Mouse (Mus musculus) forebrain, embryonic 15.5 days (tissue): ENCODE data around the gene 1700123O20Rik. TPM values are rescaled to one million over a fixed set of nuclear protein-coding genes. Genes with fewer than 3 reads are reported as not detected.

Source experiments
- ATAC-seq: fragments of 200-750 bp; cut with Nextera tagmentation; replicated peaks from 2 replicates; pipeline ENCODE4 v1.8.0; 2017; ENCODE audit warnings: mild to moderate bottlenecking, moderate TSS enrichment, moderate library complexity
- H3K27ac ChIP-seq: fragments of 300-500 bp; sonication (generic); replicated peaks from 2 replicates; pipeline ENCODE4 v1.5.1; 2015; ENCODE audit warnings: mild to moderate bottlenecking, inconsistent platforms
- H3K27me3 ChIP-seq: fragments of 300-500 bp; sonication (generic); 2 replicates; pipeline ENCODE4 v1.6.1; 2015; ENCODE audit warnings: inconsistent platforms
- H3K36me3 ChIP-seq: fragments of 300-500 bp; sonication (generic); 2 replicates; pipeline ENCODE4 v1.6.1; 2015; ENCODE audit warnings: mild to moderate bottlenecking, inconsistent platforms
- H3K4me1 ChIP-seq: fragments of 300-500 bp; sonication (generic); 2 replicates; pipeline ENCODE4 v1.6.1; 2015; ENCODE audit warnings: inconsistent platforms
- H3K4me2 ChIP-seq: fragments of 300-500 bp; sonication (generic); replicated peaks from 2 replicates; pipeline ENCODE4 v1.6.1; 2015; ENCODE audit warnings: mild to moderate bottlenecking, inconsistent platforms
- H3K4me3 ChIP-seq: fragments of 300-500 bp; sonication (generic); 2 replicates; pipeline ENCODE4 v1.5.1; 2015; ENCODE audit warnings: mild to moderate bottlenecking, inconsistent platforms
- H3K9ac ChIP-seq: fragments of 300-500 bp; sonication (generic); replicated peaks from 2 replicates; pipeline ENCODE4 v1.6.1; 2015; ENCODE audit warnings: mild to moderate bottlenecking, inconsistent platforms
- H3K9me3 ChIP-seq: fragments of 300-500 bp; sonication (generic); 2 replicates; pipeline ENCODE4 v1.6.1; 2016; ENCODE audit warnings: inconsistent platforms
- WGBS: fragments of 180-500 bp; shearing (Covaris S2); methylation state at CpG from one replicate; pipeline ENCODE4 v1.1.7; 2015; ENCODE audit warnings: mixed read lengths; 5-methylcytosine and 5-hydroxymethylcytosine counted together
- polyA plus RNA-seq: library from polyadenylated mRNA; unstranded; fragments of >200 nt; fragmentation: Nextera tagmentation; extraction: Ambion mirVana; gene quantifications from 2 replicates; pipeline ENCODE4 v1.2.1, GENCODE M21; 2015

The 1700123O20Rik gene
- polyA plus RNA-seq, 1 experiment from 2014 or later: 71.6 TPM

GRCm38 (mm10) chr14:54686522-54687143 lies 617 bp downstream of the 1700123O20Rik start, which contains the start of gene Acin1:
TSS of gene Acin1 (minus strand) at chr14:54686931.
- WGBS: under 1% methylated on average over 44 of the region's 44 CpGs
- H3K4me1 ChIP-seq: peaks cover 37% of the 10 kb centered on the region
- H3K27me3 ChIP-seq: no peaks in the 10 kb centered on the region
- H3K4me3 ChIP-seq: peak within 1 kb of the TSS; percentile 83
- H3K9me3 ChIP-seq: no peaks in the 10 kb centered on the region
- peak within 1 kb of the TSS; percentile 96 for H3K9ac ChIP-seq
- peak; percentile 98 for ATAC-seq
- H3K4me2 ChIP-seq: peak within 1 kb of the TSS; percentile 80
- peaks cover 34% of the 10 kb centered on the region for H3K36me3 ChIP-seq
- peak within 1 kb of the TSS; percentile 94 for H3K27ac ChIP-seq

- H3K4me3 ChIP-seq: peak overlapping the region; percentile 83
- 8% methylated on average over 8 of the region's 8 CpGs for WGBS
- peak overlapping the region; percentile 64 for H3K9ac ChIP-seq
- H3K4me2 ChIP-seq: peak overlapping the region; percentile 67
- peaks cover 37% of the 10 kb centered on the region for H3K4me1 ChIP-seq
- no peaks in the 10 kb centered on the region for H3K9me3 ChIP-seq
- no peaks in the 10 kb centered on the region for H3K27me3 ChIP-seq
- H3K36me3 ChIP-seq: peaks cover 28% of the 10 kb centered on the region
- H3K27ac ChIP-seq: peak overlapping the region; percentile 67
- ATAC-seq: no peak
Observed at GRCm38 (mm10) chr14:54687251-54687650, 1.2 kb downstream of the 1700123O20Rik start.

- Histone ChIP-seq H3K4me1 (no peaks in the 10 kb centered on the region), H3K4me3 (no peak overlapping the region), H3K27ac (no peak overlapping the region), H3K9me3 (no peaks in the 10 kb centered on the region), H3K36me3 (peaks cover 23% of the 10 kb centered on the region), H3K4me2 (no peak overlapping the region), H3K9ac (no peak overlapping the region), H3K27me3 (no peaks in the 10 kb centered on the region)
- 87% methylated on average over 6 of the region's 6 CpGs for WGBS
- ATAC-seq: no peak
Observed at GRCm38 (mm10) chr14:54695042-54695441, 9.0 kb downstream of the 1700123O20Rik start.

GRCm38 (mm10) chr14:54696752-54697151 lies 10.7 kb downstream of the 1700123O20Rik start:
- Histone ChIP-seq H3K9me3 (no peaks in the 10 kb centered on the region), H3K9ac (no peak overlapping the region), H3K27me3 (no peaks in the 10 kb centered on the region), H3K4me2 (no peak overlapping the region), H3K36me3 (0 out of 2 replicates have a peak, but pooled peaks cover 13% of the 10 kb centered on the region), H3K27ac (no peak overlapping the region), H3K4me1 (no peaks in the 10 kb centered on the region), H3K4me3 (no peak overlapping the region)
- no peak for ATAC-seq
- WGBS: 91% methylated on average over 4 of the region's 4 CpGs

GRCm38 (mm10) chr14:54698733-54699132 lies 12.7 kb downstream of the 1700123O20Rik start, which contains the start of gene Gm29776:
TSS of gene Gm29776 (minus strand) at chr14:54698833.
- Histone ChIP-seq H3K9me3 (no peaks in the 10 kb centered on the region), H3K4me2 (no peak within 1 kb of the TSS), H3K27me3 (no peaks in the 10 kb centered on the region), H3K27ac (no peak within 1 kb of the TSS), H3K4me1 (no peaks in the 10 kb centered on the region), H3K36me3 (0 out of 2 replicates have a peak, but pooled peaks cover 2% of the 10 kb centered on the region), H3K9ac (no peak within 1 kb of the TSS), H3K4me3 (no peak within 1 kb of the TSS)
- no peak for ATAC-seq
- WGBS: 71% methylated on average over 4 of the region's 4 CpGs

GRCm38 (mm10) chr14:54699586-54699985 lies 13.6 kb downstream of the 1700123O20Rik start:
- Histone ChIP-seq H3K9me3 (no peaks in the 10 kb centered on the region), H3K4me3 (no peak overlapping the region), H3K4me2 (no peak overlapping the region), H3K27ac (no peak overlapping the region), H3K36me3 (no peaks in the 10 kb centered on the region), H3K9ac (no peak overlapping the region), H3K4me1 (no peaks in the 10 kb centered on the region), H3K27me3 (no peaks in the 10 kb centered on the region)
- ATAC-seq: no peak
- WGBS: 54% methylated on average over 3 of the region's 3 CpGs

GRCm38 (mm10) chr14:54701298-54701697 lies 15.3 kb downstream of the 1700123O20Rik start:
- 17% methylated on average over 6 of the region's 6 CpGs for WGBS
- Histone ChIP-seq H3K27me3 (no peaks in the 10 kb centered on the region), H3K4me3 (no peak overlapping the region), H3K9ac (no peak overlapping the region), H3K27ac (no peak overlapping the region), H3K4me1 (no peaks in the 10 kb centered on the region), H3K4me2 (no peak overlapping the region), H3K36me3 (no peaks in the 10 kb centered on the region), H3K9me3 (no peaks in the 10 kb centered on the region)
- 0 out of 2 replicates have a peak, but pooled peaks have one; percentile 19 for ATAC-seq

GRCm38 (mm10) chr14:54703207-54703606 lies 17.2 kb downstream of the 1700123O20Rik start:
- 67% methylated on average over 10 of the region's 10 CpGs for WGBS
- no peak overlapping the region for H3K9ac ChIP-seq
- no peak for ATAC-seq
- no peaks in the 10 kb centered on the region for H3K36me3 ChIP-seq
- H3K27ac ChIP-seq: no peak overlapping the region
- no peaks in the 10 kb centered on the region for H3K9me3 ChIP-seq
- H3K27me3 ChIP-seq: no peaks in the 10 kb centered on the region
- no peaks in the 10 kb centered on the region for H3K4me1 ChIP-seq
- H3K4me3 ChIP-seq: no peak overlapping the region
- H3K4me2 ChIP-seq: no peak overlapping the region

GRCm38 (mm10) chr14:54705844-54706243 lies 19.8 kb downstream of the 1700123O20Rik start:
- Histone ChIP-seq H3K27me3 (no peaks in the 10 kb centered on the region), H3K9ac (no peak overlapping the region), H3K9me3 (no peaks in the 10 kb centered on the region), H3K4me2 (no peak overlapping the region), H3K36me3 (no peaks in the 10 kb centered on the region), H3K4me1 (no peaks in the 10 kb centered on the region), H3K4me3 (no peak overlapping the region), H3K27ac (no peak overlapping the region)
- ATAC-seq: no peak
- 59% methylated on average over 5 of the region's 5 CpGs for WGBS

GRCm38 (mm10) chr14:54706589-54707320 lies 20.7 kb downstream of the 1700123O20Rik start:
- Histone ChIP-seq H3K4me1 (no peaks in the 10 kb centered on the region), H3K9ac (no peak overlapping the region), H3K27ac (no peak overlapping the region), H3K4me3 (no peak overlapping the region), H3K27me3 (no peaks in the 10 kb centered on the region), H3K9me3 (no peaks in the 10 kb centered on the region), H3K36me3 (no peaks in the 10 kb centered on the region), H3K4me2 (no peak overlapping the region)
- 54% methylated on average over 17 of the region's 17 CpGs for WGBS
- ATAC-seq: no peak

GRCm38 (mm10) chr14:54709054-54709453 lies 23.0 kb downstream of the 1700123O20Rik start:
- peaks cover 2% of the 10 kb centered on the region; the same call in 1 of the 2 replicates for H3K4me1 ChIP-seq
- no peaks in the 10 kb centered on the region for H3K36me3 ChIP-seq
- WGBS: 84% methylated on average over 9 of the region's 9 CpGs
- no peak overlapping the region for H3K27ac ChIP-seq
- H3K4me3 ChIP-seq: no peak overlapping the region
- H3K27me3 ChIP-seq: no peaks in the 10 kb centered on the region
- no peaks in the 10 kb centered on the region for H3K9me3 ChIP-seq
- no peak for ATAC-seq
- no peak overlapping the region for H3K4me2 ChIP-seq
- H3K9ac ChIP-seq: no peak overlapping the region

GRCm38 (mm10) chr14:54712074-54712473 lies 26.1 kb downstream of the 1700123O20Rik start, which contains the start of gene Cebpe:
TSS of gene Cebpe (minus strand) at chr14:54712174.
- WGBS: 87% methylated on average over 7 of the region's 7 CpGs
- Histone ChIP-seq H3K9ac (no peak within 1 kb of the TSS), H3K9me3 (no peaks in the 10 kb centered on the region), H3K4me3 (no peak within 1 kb of the TSS), H3K27ac (no peak within 1 kb of the TSS), H3K27me3 (no peaks in the 10 kb centered on the region), H3K36me3 (no peaks in the 10 kb centered on the region), H3K4me1 (peaks cover 12% of the 10 kb centered on the region), H3K4me2 (no peak within 1 kb of the TSS)
- no peak for ATAC-seq
